ENCODE assay signal across 29 mouse cellular contexts in the genomic region with DNA sequence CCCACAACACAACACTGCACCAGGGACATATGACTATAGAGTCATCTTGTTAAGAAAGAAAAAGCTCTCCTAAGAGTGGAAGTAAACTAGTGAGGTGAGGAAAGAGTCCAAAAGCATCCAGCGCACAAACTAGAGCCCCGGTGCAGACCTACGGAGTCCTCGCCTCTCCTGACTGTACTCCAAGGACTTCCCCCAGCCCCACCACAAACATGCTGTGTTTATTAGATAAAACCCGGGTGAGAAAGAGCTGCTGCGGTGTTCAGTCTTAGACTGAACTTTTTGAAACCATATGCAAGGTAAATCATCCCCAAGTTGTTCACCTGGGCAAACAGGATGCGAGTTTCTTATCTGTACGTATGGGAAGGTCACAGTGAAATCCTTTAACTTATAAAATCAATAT. TPM values are rescaled to one million over a fixed set of nuclear protein-coding genes. Genes with fewer than 3 reads are reported as not detected.
"Had no signal": no experiment of that assay in that cellular context is flagged by ENCODE, and none has a peak within 500 bp of the region (broad histone marks: within the 10 kb centered on the region; RNA-seq: fewer than 3 reads in every experiment).

No protein-coding gene starts in this region.

- H3K9me3 ChIP-seq: liver, embryonic 15.5 days; lung, embryonic 15.5 days; midbrain, embryonic 13.5 days; midbrain, embryonic 15.5 days; neural tube, embryonic 12.5 days had no signal

- H3K27me3 ChIP-seq: liver, embryonic 15.5 days; lung, embryonic 15.5 days; midbrain, embryonic 13.5 days; midbrain, embryonic 15.5 days; neural tube, embryonic 12.5 days had no signal

- H3K9ac ChIP-seq: liver, embryonic 15.5 days; liver, postnatal 0 days; lung, embryonic 15.5 days; midbrain, embryonic 13.5 days; midbrain, embryonic 15.5 days; neural tube, embryonic 12.5 days had no signal

- H3K4me3 ChIP-seq: liver, embryonic 15.5 days; lung, embryonic 15.5 days; midbrain, embryonic 13.5 days; midbrain, embryonic 15.5 days; neural tube, embryonic 12.5 days had no signal

- DNase-seq: liver, postnatal 0 days; lung, adult 2 months; lung, postnatal 14 days; lung, postnatal 36 days; retina, postnatal 1 day; right cerebral cortex, adult 18-20 months; right cerebral cortex, postnatal 25 days; right cerebral cortex, postnatal 4 days; spleen, adult 18-20 months; thymus, adult 18-20 months; thymus, postnatal 14 days; thymus, postnatal 36 days had no signal

- H3K36me3 ChIP-seq: liver, embryonic 15.5 days; lung, embryonic 15.5 days; midbrain, embryonic 13.5 days; midbrain, embryonic 15.5 days; neural tube, embryonic 12.5 days had no signal

- H3K27ac ChIP-seq: liver, embryonic 15.5 days; lung, embryonic 15.5 days; macrophage; midbrain, embryonic 13.5 days; midbrain, embryonic 15.5 days; neural tube, embryonic 12.5 days had no signal

- H3K4me1 ChIP-seq: liver, embryonic 15.5 days; midbrain, embryonic 13.5 days; midbrain, embryonic 15.5 days; neural tube, embryonic 12.5 days had no signal

- ATAC-seq: liver, postnatal 0 days; lung, postnatal 0 days; midbrain, embryonic 13.5 days; midbrain, embryonic 15.5 days had no signal

RNA-seq across cellular contexts. Expression of a gene that starts 21.5 kb away (rescaled TPM):
- total RNA-seq: megakaryocyte, adult 5-6 weeks; midbrain, postnatal 0 days; monocyte, adult 5-6 weeks; neutrophil, adult 5-6 weeks had no signal
- polyA plus RNA-seq: liver, embryonic 15.5 days; lung, embryonic 15.5 days; lung, postnatal 0 days; macrophage; midbrain, embryonic 11.5 days; midbrain, embryonic 13.5 days; midbrain, embryonic 15.5 days; midbrain, postnatal 0 days; neural tube, embryonic 12.5 days; neural tube, embryonic 14.5 days; small intestine, adult 2 months; stomach, embryonic 14.5 days; stomach, embryonic 16.5 days; thymus, postnatal 0 days had no signal
